Mouse (Mus musculus) adrenal gland, adult 2 months (tissue): ENCODE data around the gene Cdk10. TPM values are rescaled to one million over a fixed set of nuclear protein-coding genes. Genes with fewer than 3 reads are reported as not detected.

Experiments used
- DNase-seq: peaks from one replicate; pipeline ENCODE4 v3.0.0; 2021
- polyA plus RNA-seq: library from polyadenylated mRNA; depleted of rRNA; stranded (reverse); fragments of >200 nt; gene quantifications from 2 replicates; pipeline ENCODE4 v1.2.3, GENCODE M21; 2012
- total RNA-seq, 2 experiments: library from RNA; stranded (reverse); gene quantifications; 2 replicates each; pipeline ENCODE4 v1.2.3; 2021

The Cdk10 gene
- total and polyA plus RNA-seq, 3 experiments, result 51.0 to 67.8 (median 53.6) TPM

DNA sequence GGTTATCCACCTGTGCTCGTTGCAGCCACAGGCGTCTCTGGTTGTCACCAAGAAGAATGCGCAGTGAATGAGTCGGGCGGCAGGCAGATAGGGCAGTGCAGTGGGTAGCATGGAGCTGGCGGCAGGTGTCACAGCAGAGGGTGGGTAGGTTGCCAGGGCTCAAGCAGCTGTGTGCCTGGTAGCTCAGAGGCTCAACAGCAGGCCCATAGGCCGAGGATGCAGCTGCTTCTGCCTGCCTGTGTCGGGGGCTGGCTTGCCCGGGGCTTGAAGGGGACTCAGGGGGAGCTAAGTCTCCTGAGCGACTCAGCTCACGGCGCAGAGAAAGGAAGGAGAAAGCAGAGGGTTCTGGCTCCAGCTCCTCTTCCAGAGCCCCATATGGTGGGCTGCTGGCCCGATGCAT lies 8.7 kb downstream of the Cdk10 start:
- no peak for DNase-seq

DNA sequence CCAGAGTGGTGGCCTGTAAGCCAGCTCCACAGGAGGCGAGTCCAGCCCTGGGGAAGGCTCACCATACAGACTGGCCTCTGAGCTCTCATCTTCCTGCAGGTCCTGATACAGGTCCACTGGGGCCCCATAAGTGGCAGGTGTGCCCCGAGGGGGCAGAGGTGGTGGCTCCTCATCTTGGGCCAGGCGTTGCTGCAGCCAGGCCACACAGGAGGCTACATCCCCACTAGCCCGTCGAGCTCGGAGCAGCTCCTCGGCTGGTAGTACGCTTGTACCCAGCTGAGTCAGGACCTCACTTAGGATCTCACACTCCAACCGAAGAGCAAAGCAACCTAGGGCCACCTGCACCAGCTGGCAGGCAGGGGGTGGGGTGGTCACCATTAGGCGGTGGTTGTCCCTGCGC lies 9.1 kb downstream of the Cdk10 start:
- no peak for DNase-seq

DNA sequence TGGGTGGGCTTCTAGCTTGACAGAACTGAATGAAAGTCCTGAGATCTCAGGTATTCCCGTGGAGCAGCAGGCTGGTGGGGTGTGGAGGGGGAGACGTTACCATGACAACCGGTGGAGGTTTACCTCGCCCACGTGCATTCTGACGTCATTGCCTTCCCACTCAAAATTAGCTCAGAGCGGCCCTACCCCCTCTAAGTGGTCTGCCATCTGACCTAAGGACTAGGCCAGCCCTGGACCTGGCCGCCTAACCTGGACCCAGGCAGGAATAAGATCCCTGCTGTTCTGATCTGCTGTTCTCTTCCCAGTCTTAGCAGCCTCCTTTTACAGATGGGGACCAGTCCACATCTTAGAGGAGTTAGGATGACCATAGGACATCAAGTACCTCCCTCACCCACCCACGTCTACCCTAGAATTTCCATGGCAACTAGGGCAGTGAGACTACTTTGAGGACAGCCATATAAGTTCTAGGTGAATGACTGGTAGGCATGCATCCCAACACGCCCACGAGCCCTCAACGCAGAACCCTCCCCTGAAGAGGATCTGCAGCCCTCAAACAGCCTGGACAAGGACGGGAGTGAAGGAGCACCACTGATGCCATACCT lies 10.4 kb downstream of the Cdk10 start:
- DNase-seq, result no peak

DNA sequence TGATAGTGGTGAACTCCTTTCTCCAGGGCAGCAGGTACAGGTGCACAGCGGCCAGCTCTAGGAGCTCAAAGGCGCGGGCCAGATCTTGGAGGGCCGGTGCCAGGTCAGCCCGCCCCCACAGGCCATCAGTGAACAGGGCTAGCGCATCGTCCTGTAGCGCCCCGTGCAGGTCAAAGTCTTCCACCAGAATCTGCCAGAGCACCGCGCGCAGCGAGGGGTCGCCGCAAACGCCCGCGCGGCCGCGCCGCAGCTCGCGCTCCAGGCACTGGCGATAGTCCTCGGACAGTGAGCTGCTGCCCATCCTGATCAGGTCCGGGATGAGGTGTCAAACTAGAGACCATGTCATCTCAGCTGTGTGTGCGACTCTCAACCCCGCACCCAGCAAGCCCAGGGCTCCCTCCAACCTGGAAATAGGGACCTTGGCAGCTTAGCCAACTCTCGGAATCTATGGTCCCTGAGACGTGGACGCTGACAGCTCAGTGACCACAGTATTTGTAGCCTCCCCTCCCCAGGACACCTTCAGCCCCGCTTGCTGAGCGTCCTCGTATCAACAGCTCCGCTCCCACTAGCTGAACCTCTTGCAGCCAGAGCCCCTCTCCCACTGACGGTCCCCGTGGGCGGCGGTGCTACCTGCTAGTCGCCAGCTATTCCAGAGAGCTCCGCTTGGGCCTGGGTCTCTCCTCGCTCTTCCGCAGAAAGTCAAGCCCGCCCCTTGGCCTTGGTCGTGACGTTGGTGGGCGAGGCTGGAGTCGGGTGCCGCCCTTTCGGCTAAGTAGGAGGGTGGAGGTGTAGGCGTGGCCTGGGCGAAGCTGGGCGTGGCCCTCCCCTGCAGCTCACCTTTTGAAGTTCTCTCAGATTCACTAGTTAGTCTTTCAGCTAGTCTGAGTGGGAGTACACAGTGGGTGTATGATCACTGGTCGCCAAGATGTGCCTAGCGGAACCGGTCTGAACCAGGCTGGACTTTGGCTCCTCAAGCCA lies 11.2 kb downstream of the Cdk10 start, which contains the start of gene Spata2l:
Spata2l (minus strand) TSS at position 714 of the 978 bp plus-strand sequence.
- DNase-seq, result peak; percentile 93

DNA sequence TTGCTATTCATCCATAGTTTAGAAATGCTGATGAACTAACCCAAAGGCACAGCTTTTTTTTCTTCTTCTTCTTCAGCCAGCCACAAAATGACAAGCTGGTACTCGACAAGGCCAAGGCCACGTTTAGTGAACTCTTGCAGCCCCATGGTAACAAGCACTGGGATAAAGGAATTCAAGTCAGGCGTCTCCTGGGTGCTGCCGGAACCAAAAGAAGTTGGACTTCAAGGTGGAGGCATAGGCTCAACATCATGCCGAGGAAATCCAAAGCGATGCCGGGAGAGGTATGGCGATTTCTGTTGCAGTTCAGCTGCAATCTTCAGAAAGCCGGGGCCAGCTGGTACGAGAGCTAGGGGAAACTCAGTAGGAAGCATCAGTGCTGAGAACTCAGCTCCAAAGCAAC lies 14.8 kb downstream of the Cdk10 start:
- DNase-seq, result peak; percentile 65

DNA sequence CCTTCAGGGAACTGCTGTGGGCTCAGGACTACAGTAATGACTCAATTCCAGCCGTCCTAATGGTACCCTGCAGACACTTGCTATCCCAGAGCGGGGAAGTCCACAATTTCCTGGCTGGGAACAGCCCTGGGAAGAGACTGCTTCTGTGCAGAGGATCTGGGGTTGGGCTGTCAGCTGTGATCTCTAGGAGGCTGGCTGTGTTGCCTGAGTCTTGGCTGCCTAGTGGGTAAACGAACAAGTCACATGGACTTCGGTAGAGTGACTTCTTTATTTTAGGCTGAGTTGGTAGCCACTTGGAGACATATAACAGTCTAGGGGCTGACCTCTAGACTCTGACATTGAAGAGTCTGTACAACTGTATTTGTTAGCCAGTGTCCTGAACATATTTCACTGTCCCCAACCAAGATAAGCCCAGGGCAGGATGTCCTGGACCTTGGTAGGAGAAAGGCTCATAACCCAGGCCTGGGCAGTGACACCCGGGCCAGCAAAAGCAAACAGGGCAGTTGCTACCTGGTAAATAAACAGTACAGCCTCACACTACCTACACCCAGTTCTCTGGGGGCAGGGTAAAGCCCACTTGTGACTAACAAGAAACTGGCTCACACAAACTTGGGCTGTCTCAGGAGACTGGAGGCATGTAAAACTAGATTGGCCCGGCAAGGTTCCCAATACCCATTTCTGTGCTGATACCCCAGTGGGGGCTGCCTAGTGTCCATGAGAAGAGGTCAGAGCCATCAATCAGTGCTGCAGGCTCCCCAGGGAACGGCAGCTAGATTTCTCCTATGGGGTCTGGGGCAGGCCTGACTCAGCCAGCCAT lies 17.7 kb downstream of the Cdk10 start:
- no peak for DNase-seq

DNA sequence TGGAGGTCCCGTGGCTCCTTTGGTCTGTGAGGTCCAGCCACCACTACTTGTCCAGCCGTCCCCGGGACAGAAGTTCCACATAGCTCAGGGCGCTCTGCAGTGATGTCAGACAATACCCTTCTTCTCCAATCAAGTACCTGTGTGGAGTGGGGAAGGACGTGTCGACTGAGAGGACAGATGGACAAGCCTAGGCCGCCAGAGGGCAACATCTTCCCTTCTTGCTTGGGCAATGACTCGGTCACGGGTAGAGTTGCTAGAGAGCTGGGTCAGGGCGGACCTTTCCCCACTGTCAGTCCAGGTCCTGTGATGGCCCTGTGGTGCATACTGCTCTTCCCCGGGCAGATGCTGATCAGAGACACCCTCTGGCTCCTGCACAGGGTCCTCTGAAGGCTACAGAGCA lies 18.4 kb downstream of the Cdk10 start:
- DNase-seq, result no peak

DNA sequence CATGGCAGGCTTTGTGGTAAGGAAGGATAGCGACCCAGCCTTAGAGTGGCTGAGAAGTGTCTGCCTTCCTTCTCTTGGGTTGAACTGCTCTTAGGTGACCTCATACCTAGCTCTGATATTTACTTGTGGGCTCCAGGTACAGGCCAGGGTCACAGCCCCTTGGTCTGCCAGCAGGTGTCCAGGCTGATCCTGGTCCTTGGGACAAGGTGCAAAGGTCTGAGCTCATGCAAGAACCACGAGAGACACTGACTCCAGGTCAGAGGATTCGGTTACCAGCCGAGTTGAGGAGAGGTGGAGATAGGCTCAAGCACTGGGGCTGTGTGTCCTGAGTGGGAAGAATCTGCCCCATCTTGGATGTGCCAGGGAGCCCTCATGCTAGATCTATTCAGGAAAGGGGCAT lies 19.7 kb downstream of the Cdk10 start:
- no peak for DNase-seq

DNA sequence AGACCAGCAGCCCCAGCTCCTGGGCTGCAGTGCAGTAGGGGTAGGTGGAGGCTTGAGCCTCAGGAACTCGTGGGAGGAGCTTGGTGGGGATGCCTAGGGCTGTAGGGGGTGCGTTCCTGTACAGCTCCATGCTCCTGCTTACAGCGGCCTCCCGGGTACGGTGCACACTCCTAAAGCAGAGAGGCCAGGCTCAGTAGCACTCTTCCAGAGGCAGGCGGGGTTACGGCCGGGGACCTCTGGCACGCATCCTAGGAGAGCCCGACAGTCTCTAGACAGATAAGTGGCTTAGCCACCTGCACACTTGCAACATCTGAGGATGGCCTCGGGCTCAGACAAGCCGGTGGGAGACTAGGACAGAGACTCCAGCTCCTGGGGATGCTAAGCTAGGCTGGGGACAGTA lies 20.9 kb downstream of the Cdk10 start:
- no peak for DNase-seq

DNA sequence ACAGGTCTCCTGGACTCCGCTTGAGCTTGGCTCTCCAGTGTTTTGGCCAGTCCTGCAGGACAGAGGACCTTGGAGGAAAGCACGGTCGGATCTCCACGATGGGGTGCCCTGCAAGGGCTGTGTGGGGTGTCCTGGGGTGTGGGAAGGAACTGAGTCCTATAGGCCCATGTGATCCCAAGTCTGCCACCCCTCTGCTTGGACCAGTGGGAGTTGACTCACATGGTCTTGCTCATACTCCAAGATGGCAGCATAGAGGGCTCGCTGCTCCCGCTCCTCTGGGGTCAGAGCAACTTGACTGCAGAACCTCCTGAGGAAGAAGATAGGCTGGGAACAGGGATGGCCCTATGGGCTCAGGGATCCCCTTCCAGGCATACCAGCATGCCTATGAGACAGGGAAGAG lies 23.1 kb downstream of the Cdk10 start:
- DNase-seq, result no peak

DNA sequence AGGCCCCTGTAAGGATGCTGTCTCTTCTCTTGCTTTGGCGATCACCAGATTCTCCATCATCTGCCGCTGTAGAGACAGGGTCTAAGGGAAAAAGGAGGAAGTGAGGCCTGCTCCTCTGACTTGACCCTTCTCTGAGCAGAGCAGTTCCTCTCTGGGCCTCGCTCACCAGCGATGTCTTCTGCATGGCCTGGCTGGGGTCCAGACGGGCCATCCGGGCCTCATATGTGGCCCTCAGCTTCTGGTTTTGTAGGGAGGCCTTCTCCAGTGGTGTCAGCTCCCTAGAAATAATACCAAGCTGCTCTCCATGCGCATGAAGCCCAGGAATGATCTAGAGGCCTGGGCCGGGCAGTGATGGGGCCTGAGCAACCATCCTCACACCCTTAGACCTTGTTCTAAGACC lies 24.0 kb downstream of the Cdk10 start:
- no peak for DNase-seq

DNA sequence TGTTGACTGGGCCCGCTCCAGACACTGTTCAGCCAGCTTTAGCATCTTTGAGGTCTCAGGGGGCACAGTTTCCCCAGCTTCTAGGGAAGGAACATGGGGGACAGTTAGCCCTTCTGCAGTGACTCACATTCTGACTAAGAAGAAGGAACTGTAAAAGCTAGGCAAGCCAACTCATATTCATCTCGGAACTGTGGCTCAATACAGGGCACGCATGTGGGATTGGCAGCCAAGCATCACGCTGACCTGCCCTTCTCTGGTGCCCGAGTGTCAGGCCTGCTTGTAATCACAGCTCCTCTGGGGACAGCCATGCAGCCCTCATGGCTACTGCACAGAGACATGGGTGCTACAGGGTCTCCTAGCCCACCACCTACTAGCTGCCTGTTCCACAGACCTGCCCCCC lies 26.3 kb downstream of the Cdk10 start:
- DNase-seq, result no peak

DNA sequence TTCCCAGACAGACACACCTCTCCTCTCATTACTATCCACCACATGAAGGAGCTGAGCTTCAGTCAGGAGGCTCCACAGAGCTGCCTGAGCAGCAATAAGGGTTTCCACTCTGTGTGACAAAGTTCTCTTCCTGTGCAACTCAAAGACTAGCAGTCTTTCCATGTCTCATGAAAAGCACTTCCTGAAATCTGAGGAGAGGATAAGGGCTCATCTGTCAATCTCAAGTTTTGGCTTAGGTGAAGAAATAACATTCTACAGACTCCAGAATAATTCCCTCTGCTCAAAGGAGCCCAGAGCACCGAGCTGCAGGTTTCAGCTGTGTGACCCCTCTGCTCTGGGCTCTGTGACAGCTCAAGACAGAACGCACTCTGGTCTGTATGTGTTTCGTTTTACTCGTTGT lies 28.3 kb downstream of the Cdk10 start:
- no peak for DNase-seq

DNA sequence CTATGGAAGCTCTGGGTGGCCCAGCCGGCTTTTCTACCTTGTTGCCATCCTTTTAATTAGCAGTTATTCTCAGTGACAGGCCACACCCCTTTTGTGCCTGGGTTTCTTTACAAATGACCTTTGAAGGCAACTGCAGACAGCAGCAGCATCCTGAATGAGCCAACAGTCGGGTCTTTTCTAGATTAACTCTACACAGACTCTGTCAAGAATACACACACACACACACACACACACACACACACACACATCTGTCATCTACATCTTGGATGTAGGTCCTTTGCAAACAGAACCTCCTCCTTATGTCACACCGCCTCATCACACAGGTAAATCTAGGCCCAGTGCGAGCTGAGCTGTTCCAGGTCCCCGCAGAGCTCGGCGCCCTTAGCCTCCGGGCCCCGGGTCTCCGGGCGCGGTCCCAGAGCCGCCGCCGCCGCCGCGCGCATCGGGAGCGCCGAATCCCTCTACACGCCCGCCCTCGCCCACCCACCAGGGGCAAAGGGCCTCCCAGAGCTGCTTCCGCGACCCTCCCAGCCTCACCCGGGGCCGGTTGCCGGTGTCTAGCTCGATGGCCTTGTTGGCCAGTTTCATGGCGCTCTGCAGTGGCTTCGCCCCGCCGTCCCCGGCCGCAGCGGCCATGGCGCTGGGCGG lies 28.9 kb downstream of the Cdk10 start:
- DNase-seq, result no peak

DNA sequence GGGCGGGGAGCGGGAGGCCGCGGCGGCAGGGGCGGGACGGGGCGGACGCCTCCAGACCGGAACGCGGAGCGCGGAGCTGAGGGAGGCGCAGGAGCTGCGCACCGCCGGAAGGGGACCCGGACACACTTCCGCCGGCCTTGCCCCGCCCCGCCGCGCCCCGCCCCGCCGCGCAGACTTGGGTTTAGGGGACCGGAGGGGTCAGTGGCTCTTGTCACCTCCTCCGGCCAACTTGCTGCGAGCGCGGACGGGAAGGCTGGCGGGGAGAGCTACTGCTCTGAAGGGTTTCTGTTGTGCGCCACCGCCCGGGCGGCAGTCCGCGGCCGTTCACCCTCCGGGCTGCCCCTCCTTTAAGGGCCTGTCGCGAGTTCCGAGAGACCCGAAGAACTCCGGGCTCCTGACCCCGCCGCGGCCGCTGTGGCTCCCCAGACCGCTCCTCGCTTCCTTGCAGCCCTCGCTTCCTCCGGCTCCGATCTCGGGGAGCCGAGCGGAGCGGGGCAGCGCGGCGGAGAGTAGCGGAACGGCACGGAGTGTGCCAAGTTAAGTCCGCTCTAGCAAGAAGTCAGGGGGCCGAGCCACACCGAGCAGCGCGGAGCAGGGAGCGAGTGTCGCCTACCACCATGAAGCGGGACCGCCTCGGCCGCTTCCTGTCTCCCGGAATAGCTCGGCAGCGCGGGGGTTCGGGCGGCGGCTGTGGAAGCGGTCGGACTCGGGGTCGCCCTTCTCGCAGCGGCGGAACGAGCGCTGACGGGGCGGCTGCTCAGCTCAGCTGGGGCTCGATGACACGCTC lies 29.6 kb downstream of the Cdk10 start, which contains the start of the genes Zfp276 and Vps9d1:
Zfp276 (plus strand) TSS at position 97 of the 787 bp plus-strand sequence.
Vps9d1 (minus strand) TSS at position 250 of the 787 bp plus-strand sequence.
- peak; percentile 93 for DNase-seq

DNA sequence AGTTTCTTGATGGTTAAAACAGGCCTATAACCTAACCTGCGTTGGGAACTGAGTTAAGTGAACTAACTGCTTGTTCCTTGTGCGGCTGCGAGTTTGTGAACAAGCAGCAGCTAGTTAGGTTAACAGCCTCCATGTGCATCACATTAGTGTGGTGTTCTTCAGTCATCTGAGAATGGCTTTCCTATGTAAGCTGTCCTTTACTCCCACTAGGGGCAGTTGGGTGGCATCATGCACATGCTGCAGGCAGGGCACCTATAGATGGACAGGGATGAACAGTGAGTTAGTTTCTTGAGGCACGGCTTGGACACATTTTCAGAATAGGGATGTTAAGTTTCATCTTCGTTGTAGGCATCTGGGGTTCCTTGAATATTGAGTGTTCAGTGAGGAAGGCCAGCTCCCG lies 30.5 kb downstream of the Cdk10 start:
- DNase-seq, result no peak

DNA sequence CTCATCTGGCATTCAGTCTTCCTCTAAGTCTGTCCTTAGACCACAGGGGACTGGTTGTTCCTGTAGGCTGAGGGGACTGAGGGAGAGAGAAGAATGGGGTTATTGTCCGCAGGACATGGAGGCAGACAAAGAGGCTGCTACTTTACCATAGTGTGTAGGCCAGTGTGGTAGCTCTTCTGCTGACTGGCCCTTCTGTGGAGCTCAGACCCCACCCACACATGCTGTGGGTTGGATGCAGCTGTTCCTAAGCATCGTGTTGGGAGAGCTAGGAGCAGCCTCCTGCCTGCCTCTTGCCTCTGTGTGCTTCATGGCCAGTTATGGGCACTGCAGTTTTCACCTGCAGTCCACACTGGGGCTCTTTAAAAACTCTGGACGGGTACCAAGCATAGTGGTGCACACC lies 32.5 kb downstream of the Cdk10 start:
- DNase-seq, result no peak

DNA sequence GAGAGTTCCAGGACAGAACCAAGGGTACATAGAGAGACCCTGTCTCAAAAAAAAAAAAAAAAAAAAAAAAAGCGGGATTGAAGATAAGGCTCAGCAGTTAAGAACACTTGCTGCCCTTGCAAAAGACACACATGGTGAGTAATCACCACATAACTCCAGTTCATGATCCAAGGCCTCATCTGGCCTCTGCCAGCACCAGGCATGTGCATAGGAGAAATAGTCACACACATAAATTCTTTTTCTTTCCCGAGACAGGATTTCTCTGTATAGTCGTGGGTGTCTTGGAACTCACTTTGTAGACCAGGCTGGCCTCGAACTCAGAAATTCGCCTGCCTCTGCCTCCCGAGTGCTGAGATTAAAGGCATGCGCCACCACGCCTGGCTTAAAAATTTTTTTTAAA lies 33.0 kb downstream of the Cdk10 start:
- DNase-seq, result peak; percentile 61

DNA sequence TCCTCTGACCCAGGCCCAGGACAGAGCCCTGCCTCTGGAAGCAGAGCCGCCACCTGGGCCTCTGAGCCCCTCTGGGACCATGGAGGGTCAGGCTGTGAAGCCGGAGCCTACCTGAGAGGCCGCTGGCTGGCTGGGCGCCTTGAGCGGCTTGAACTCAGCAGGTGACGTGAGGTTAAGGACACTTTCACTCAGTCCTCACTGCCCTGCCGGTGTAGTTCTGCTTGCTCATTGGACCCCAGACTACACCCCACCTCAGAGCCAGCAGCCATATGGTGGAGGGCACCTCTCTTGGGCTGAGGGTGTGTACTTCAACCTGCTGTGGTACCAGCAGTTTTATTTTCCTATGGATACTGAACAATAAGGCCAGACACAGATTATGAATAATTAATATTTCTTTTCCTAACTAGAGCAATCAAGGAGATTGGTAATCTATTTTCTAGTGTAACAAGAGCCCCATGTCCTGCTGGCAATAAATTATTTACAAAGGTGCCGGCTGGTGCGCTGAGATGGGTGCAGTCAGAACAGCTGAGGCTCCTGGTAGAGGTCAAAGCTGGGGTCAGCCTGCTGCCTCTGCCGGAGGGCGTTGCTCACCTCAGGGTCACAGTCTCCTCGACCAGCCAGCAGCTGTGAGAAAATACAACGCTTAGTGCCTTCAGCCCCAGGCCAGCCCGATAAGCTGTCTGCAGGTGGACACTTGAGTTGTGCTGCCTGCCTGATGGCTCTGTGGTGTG lies 43.4 kb downstream of the Cdk10 start:
- DNase-seq, result no peak

DNA sequence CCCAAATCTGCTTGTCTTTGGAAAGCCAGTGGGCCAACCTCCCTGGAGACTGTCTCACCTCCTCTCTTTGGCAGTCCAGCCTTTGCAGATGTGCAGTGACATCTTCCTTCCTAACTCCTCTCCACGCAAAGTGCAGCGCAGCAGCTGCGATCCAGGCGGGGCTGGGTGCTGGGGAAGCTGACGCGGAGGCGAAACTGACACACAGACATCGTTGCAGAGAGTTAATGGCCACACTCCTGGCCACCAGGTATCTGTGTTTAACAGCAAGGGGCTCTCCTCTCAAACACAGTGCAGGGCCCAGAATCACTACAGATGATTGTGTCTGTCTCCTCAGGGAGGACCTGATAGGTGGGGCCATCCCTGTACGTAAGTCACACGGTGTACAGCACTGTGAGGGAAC lies 46.5 kb downstream of the Cdk10 start:
- DNase-seq, result no peak
